Mouse (Mus musculus): ENCODE data around the gene Dbndd2. TPM values are rescaled to one million over a fixed set of nuclear protein-coding genes. Genes with fewer than 3 reads are reported as not detected.

Dbndd2 gene
- total RNA-seq, 4 experiments from 2014 or later = 5.4 to 18.3 (median 11.6) TPM

DNA sequence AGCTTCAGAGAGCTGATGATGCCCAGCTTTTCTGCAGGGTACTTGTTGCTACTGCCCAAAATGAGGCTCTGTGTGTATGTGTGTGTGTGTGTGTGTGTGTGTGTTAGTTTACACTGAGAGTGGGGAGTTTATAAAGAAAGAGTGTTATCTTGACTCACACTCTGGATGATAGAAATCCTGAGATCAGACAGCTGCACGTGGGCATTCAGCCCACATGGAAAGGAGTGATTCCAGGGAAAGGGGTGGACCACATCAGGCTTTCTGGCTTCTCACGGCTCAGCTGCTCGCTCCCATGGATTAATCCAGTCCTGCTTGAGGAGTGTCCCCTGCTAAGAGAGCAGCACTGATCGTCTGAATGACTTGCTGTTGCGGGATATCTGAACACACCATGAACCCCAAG, 56.2 kb downstream of the Dbndd2 start:
- DNase-seq = no peak

- DNase-seq = no peak
Measured at GRCm38 (mm10) chr2:164542598-164542997, 56.7 kb downstream of the Dbndd2 start.

Other genes with a start within 250 kb of the Dbndd2 start
- not detected for gene Svs2, start 247.6 kb upstream of the Dbndd2 start, total RNA-seq (2022)
- not detected for gene Svs3b, start 229.5 kb upstream of the Dbndd2 start, total RNA-seq (2022)
- not detected for gene Svs4, start 207.6 kb upstream of the Dbndd2 start, total RNA-seq (2022)
- gene Svs3a, start 196.8 kb upstream of the Dbndd2 start, total RNA-seq (2022) = not detected
- not detected for gene Svs6, start 169.4 kb upstream of the Dbndd2 start, total RNA-seq (2022)
- gene Svs5, start 153.4 kb upstream of the Dbndd2 start, total RNA-seq (2022) = 1 to 10 TPM in 3 of 4 experiments, under 1 TPM in 1; 0.51 to 2.4 (median 2.3) TPM
- 10 to 100 TPM in 3 of 4 experiments, 1 to 10 TPM in 1; 8.5 to 24.2 (median 22.2) TPM for gene Slpi, start 97.0 kb upstream of the Dbndd2 start, total RNA-seq (2022)
- not detected for gene Rbpjl, start 83.0 kb upstream of the Dbndd2 start, total RNA-seq (2022)
- gene Matn4, start 80.9 kb upstream of the Dbndd2 start, total RNA-seq (2022) = under 1 TPM; 0.38 to 0.81 (median 0.67) TPM
- 100 to 1,000 TPM in 2 of 4 experiments, 10 to 100 TPM in 2; 89.0 to 114 (median 105) TPM for gene Sdc4, start 42.2 kb upstream of the Dbndd2 start, total RNA-seq (2022)
- 10 to 100 TPM; 26.2 to 34.8 (median 30.9) TPM for gene Sys1, start 29.1 kb upstream of the Dbndd2 start, total RNA-seq (2022)
- gene Gm20458, start 25.1 kb upstream of the Dbndd2 start, total RNA-seq (2022) = 1 to 10 TPM in 3 of 4 experiments, not detected in 1; 2.3 to 7.3 (median 4.6) TPM
- not detected for gene Trp53tg5, start 12.4 kb upstream of the Dbndd2 start, total RNA-seq (2022)
- gene Pigt, start 11.4 kb downstream of the Dbndd2 start, total RNA-seq (2022) = 10 to 100 TPM; 75.7 to 93.8 (median 88.6) TPM
- gene Wfdc2, start 76.3 kb downstream of the Dbndd2 start, total RNA-seq (2022) = not detected
- gene Spint3, start 87.4 kb downstream of the Dbndd2 start, total RNA-seq (2022) = not detected
- under 1 TPM; 0.38 to 0.77 (median 0.52) TPM for gene Wfdc6a, start 99.3 kb downstream of the Dbndd2 start, total RNA-seq (2022)
- not detected for gene Eppin, start 107.5 kb downstream of the Dbndd2 start, total RNA-seq (2022)
- not detected for gene Wfdc6b, start 127.4 kb downstream of the Dbndd2 start, total RNA-seq (2022)
- gene Wfdc8, start 127.5 kb downstream of the Dbndd2 start, total RNA-seq (2022) = under 1 TPM in 2 of 4 experiments, not detected in 2; 0.35 to 0.89 TPM
- gene Wfdc16, start 152.7 kb downstream of the Dbndd2 start, total RNA-seq (2022) = not detected
- not detected for gene Wfdc10, start 169.9 kb downstream of the Dbndd2 start, total RNA-seq (2022)
- not detected for gene Wfdc9, start 170.5 kb downstream of the Dbndd2 start, total RNA-seq (2022)
- not detected for gene Wfdc11, start 188.0 kb downstream of the Dbndd2 start, total RNA-seq (2022)
- not detected for gene Wfdc13, start 199.0 kb downstream of the Dbndd2 start, total RNA-seq (2022)
- not detected for gene Spint4, start 212.4 kb downstream of the Dbndd2 start, total RNA-seq (2022)
- gene Spint5, start 229.2 kb downstream of the Dbndd2 start, total RNA-seq (2022) = not detected

Data from adrenal gland, adult 8-10 months (tissue).